Mouse (Mus musculus) myocyte (in vitro differentiated cells): ENCODE data around the gene Baiap2l2. TPM values are rescaled to one million over a fixed set of nuclear protein-coding genes. Genes with fewer than 3 reads are reported as not detected.
A peak's percentile ranks its signal among the peaks of the same experiment; 100 is the strongest.

Source experiments
- H3K27me3 ChIP-seq: one replicate; pipeline ENCODE4 v1.6.1; 2011; ENCODE audit not compliant: control insufficient read depth, insufficient read depth, insufficient read length
- H3K36me3 ChIP-seq: one replicate; pipeline ENCODE4 v1.6.1; 2011; ENCODE audit not compliant: control insufficient read depth, insufficient read depth
- H3K4me2 ChIP-seq: one replicate; pipeline ENCODE4 v1.6.1; 2011; ENCODE audit warnings: low read depth, control low read depth
- H3K4me3 ChIP-seq: one replicate; pipeline ENCODE4 v1.5.1; 2011; ENCODE audit warnings: mild to moderate bottlenecking, control low read depth, moderate library complexity
- H3K79me2 ChIP-seq: one replicate; pipeline ENCODE4 v1.6.1; 2011; ENCODE audit not compliant: control insufficient read depth, insufficient read depth
- H3ac ChIP-seq: one replicate; pipeline ENCODE4 v1.6.1; 2011; ENCODE audit not compliant: control insufficient read depth, insufficient read length
- CEBPB ChIP-seq: IDR thresholded peaks from 2 replicates; pipeline ENCODE4 v1.6.1; 2011; ENCODE audit warnings: mild to moderate bottlenecking, moderate library complexity; ENCODE audit not compliant: poor library complexity, insufficient read depth, severe bottlenecking
- E2F4 ChIP-seq: IDR thresholded peaks from one replicate; pipeline ENCODE4 v1.6.1; 2011; ENCODE audit warnings: mild to moderate bottlenecking, control low read depth, moderate library complexity; ENCODE audit not compliant: insufficient read depth
- MAX ChIP-seq: IDR thresholded peaks from one replicate; pipeline ENCODE4 v1.6.1; 2011; ENCODE audit warnings: low read depth, mild to moderate bottlenecking, control low read depth
- MYOD1 ChIP-seq, 3 experiments: IDR thresholded peaks; one replicate each; pipeline ENCODE4 v1.6.1; 2011; ENCODE audit warnings: control low read depth in 2 of 3, low read depth in 2 of 3, mild to moderate bottlenecking in 2 of 3, moderate library complexity in 1 of 3; ENCODE audit not compliant: insufficient read length in 2 of 3, control insufficient read depth in 1 of 3
- MYOG ChIP-seq, 3 experiments: IDR thresholded peaks; one replicate each; pipeline ENCODE4 v1.6.1; 2011; ENCODE audit warnings: control low read depth in 2 of 3, low read depth in 2 of 3, mild to moderate bottlenecking in 2 of 3; ENCODE audit not compliant: insufficient read length in 2 of 3, control insufficient read depth in 1 of 3, insufficient read depth in 1 of 3
- POLR2A ChIP-seq: IDR thresholded peaks from one replicate; pipeline ENCODE4 v1.6.1; 2011; ENCODE audit warnings: low read depth, mild to moderate bottlenecking, control low read depth, moderate library complexity; ENCODE audit not compliant: insufficient read length
- POLR2AphosphoS2 ChIP-seq: IDR thresholded peaks from one replicate; pipeline ENCODE4 v1.6.1; 2011; ENCODE audit warnings: low read depth, control low read depth; ENCODE audit not compliant: insufficient read length
- REST ChIP-seq: IDR thresholded peaks from one replicate; pipeline ENCODE4 v1.6.1; 2011; ENCODE audit warnings: mild to moderate bottlenecking, control low read depth, moderate library complexity; ENCODE audit not compliant: insufficient read depth, insufficient read length
- SRF ChIP-seq: IDR thresholded peaks from one replicate; pipeline ENCODE4 v1.6.1; 2011; ENCODE audit warnings: low read depth; ENCODE audit not compliant: control insufficient read depth, insufficient read length
- TCF12 ChIP-seq: IDR thresholded peaks from one replicate; pipeline ENCODE4 v1.6.1; 2011; ENCODE audit warnings: mild to moderate bottlenecking, control low read depth; ENCODE audit not compliant: poor library complexity, insufficient read depth, severe bottlenecking
- TCF3 ChIP-seq: IDR thresholded peaks from one replicate; pipeline ENCODE4 v1.6.1; 2011; ENCODE audit warnings: low read depth, control low read depth; ENCODE audit not compliant: insufficient read length
- USF1 ChIP-seq: IDR thresholded peaks from one replicate; pipeline ENCODE4 v1.6.1; 2011; ENCODE audit warnings: low read depth, mild to moderate bottlenecking, control low read depth, moderate library complexity
- polyA plus RNA-seq: library from polyadenylated mRNA; unstranded; fragments of >200 nt; fragmentation: generic; extraction: Trizol; gene quantifications from one replicate; pipeline ENCODE4 v1.2.1, GENCODE M21; 2012; ENCODE audit warnings: missing spikeins

Gene Baiap2l2
- polyA plus RNA-seq, 1 experiment = 1.7 TPM

DNA sequence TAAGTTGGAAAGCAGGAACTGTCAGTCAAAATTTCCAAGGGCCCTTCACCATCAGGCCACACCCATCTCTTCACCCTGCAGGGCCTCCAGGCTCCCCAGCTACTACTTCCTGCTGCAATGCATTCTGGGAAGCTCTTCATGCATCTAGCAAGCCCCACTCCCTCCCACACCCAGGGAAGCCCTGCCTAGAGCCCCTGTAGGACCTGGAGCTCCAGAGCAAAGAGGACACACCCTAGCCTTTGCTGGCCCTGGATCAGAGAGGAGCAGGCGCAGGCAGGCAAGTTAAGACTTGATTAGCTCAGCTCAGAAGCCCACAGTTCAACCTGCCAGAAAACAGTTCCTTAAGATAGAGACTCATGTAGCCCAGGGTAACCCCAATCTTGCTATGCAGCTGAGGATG is 3.9 kb downstream of the Baiap2l2 start:
- no peak overlapping the region for H3K4me3 ChIP-seq
- no peak overlapping the region for H3ac ChIP-seq
- H3K4me2 ChIP-seq = no peak overlapping the region
- peaks cover 4% of the 10 kb centered on the region for H3K27me3 ChIP-seq
- TF ChIP-seq CEBPB = no peak
- no peak for TF ChIP-seq E2F4
- no peak for TF ChIP-seq TCF12
- TF ChIP-seq POLR2AphosphoS2 = no peak
- peaks cover 2% of the 10 kb centered on the region for H3K36me3 ChIP-seq
- H3K79me2 ChIP-seq = no peaks in the 10 kb centered on the region

DNA sequence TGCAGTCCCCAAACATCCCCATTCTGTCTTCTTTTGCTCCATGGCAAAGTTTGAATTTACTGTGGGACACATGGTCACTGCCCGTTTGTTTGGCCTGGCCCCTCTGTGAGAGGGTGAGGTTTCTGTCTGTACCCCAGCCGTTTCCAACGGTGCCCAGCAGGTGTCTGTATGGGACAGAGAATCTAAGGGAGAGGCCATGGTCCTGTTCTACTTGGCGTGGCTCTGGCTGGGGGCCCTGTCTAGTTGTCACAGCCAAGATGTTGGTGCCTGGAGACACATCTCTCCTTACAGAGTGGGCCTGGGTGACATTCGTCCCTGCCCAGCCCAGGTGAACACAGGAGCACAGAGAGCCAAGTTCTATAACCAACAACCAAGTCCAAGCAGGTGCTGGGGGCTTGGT is 4.5 kb downstream of the Baiap2l2 start:
- H3ac ChIP-seq = no peak overlapping the region
- H3K27me3 ChIP-seq = peaks cover 4% of the 10 kb centered on the region
- H3K4me3 ChIP-seq = no peak overlapping the region
- no peak for TF ChIP-seq TCF12
- no peak for TF ChIP-seq POLR2AphosphoS2
- TF ChIP-seq MYOG (IDR thresholded peaks at IDR 0.05; ENCODE audit: control insufficient read depth in 1 of 3, insufficient read depth in 1 of 3, insufficient read length in 2 of 3, low read depth in 2 of 3) = no peak
- no peak for TF ChIP-seq USF1
- no peak for TF ChIP-seq REST
- TF ChIP-seq CEBPB = no peak
- no peak for TF ChIP-seq MYOD1 (IDR thresholded peaks at IDR 0.05; ENCODE audit: control insufficient read depth in 1 of 3, insufficient read length in 2 of 3, low read depth in 2 of 3)
- no peak for TF ChIP-seq TCF3
- no peak for TF ChIP-seq SRF
- no peak for TF ChIP-seq E2F4
- TF ChIP-seq POLR2A = no peak
- TF ChIP-seq MAX = no peak
- H3K36me3 ChIP-seq = no peaks in the 10 kb centered on the region
- H3K79me2 ChIP-seq = no peaks in the 10 kb centered on the region
- H3K4me2 ChIP-seq = no peak overlapping the region

DNA sequence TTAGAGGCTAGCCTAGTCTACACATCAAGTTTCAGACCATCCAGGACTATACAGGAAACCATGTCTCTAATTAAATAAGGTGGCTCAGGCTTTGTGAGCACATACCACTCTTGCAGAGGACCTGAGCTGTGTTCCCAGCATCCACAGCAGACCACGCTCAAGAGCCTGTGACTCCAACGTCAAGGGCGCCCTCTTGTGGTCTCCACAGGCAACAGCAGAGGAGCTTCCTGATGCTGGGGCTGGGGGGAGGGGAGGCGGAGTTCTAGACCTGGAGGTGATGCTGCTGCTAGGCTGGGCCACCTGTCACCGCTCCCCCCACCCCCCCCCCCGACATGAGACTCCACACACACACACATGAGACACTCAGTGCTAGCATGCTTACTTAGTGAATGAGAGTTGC is 5.1 kb downstream of the Baiap2l2 start:
- no peaks in the 10 kb centered on the region for H3K79me2 ChIP-seq
- H3K36me3 ChIP-seq = no peaks in the 10 kb centered on the region
- TF ChIP-seq CEBPB (no peak), POLR2AphosphoS2 (no peak), TCF12 (no peak), MYOG (IDR thresholded peaks at IDR 0.05; ENCODE audit: control insufficient read depth in 1 of 3, insufficient read depth in 1 of 3, insufficient read length in 2 of 3, low read depth in 2 of 3) (peak in 1 of 3 experiments; percentile 10), POLR2A (no peak)

DNA sequence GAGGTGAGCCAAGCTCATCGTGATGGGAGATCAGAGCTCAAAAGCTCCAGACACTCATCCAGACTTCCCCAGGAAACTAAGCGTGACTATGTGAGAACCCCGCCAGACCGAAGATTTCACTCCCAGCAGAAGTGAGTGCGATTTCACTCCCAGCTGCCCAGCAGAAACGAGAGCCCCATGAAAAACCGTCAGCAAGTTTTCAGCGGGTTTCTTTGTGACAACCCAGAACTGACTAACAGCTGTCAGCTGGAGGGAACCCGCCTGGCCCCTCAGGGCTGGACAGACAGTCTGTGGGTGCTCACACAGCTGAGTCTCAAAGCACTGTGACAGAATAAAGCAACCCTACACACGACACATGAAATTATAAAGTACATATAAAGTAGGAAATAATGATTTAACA is 7.6 kb downstream of the Baiap2l2 start:
- H3K4me2 ChIP-seq = peak overlapping the region; percentile 0
- H3K4me3 ChIP-seq = no peak overlapping the region
- no peaks in the 10 kb centered on the region for H3K36me3 ChIP-seq
- peaks cover 10% of the 10 kb centered on the region for H3K27me3 ChIP-seq
- H3ac ChIP-seq = no peak overlapping the region
- TF ChIP-seq MYOG (IDR thresholded peaks at IDR 0.05; ENCODE audit: control insufficient read depth in 1 of 3, insufficient read depth in 1 of 3, insufficient read length in 2 of 3, low read depth in 2 of 3) (peak; percentile 46 to 73 (median 50)), MYOD1 (IDR thresholded peaks at IDR 0.05; ENCODE audit: control insufficient read depth in 1 of 3, insufficient read length in 2 of 3, low read depth in 2 of 3) (peak; percentile 26 to 72 (median 62)), POLR2AphosphoS2 (no peak)
- H3K79me2 ChIP-seq = no peaks in the 10 kb centered on the region

More for the DNA sequence above, 5.1 kb downstream of the Baiap2l2 start:
- H3ac ChIP-seq = no peak overlapping the region
- no peak overlapping the region for H3K4me3 ChIP-seq
- no peak overlapping the region for H3K4me2 ChIP-seq
- peaks cover 4% of the 10 kb centered on the region for H3K27me3 ChIP-seq

DNA sequence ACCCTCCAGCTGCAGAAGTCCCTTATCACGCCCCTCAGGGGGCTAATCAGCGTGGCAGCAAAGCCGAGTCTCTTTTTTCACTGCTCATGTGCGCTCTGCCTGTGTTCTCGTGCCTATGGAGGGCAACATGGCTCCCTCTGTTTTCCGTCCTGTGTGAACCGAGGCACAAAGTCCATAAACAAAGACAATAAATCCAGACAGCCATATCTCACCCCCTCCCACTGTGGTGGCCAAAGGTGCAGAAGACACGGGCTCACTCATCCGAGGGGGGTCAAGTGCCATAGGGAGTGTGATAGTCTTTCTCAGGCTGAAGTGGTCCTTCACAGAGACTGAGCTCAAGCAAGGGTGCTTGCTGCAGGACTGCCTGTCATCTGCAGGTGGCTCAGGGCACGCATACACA is 12.3 kb downstream of the Baiap2l2 start:
- no peak for TF ChIP-seq POLR2AphosphoS2
- TF ChIP-seq USF1 = no peak
- no peak for TF ChIP-seq MAX

More for the DNA sequence above, 12.3 kb downstream of the Baiap2l2 start:
- Histone ChIP-seq H3ac (no peak overlapping the region), H3K79me2 (no peaks in the 10 kb centered on the region), H3K4me2 (no peak overlapping the region), H3K4me3 (no peak overlapping the region), H3K36me3 (no peaks in the 10 kb centered on the region), H3K27me3 (peaks cover 37% of the 10 kb centered on the region)
